Mouse (Mus musculus) 3134 (cell line): ENCODE data around the gene Rnf19b.

ENCODE experiments used
- DNase-seq: peaks from one replicate; pipeline ENCODE4 v3.0.0-alpha.2; 2011; ENCODE audit warnings: low spot score; ENCODE audit not compliant: insufficient read length; ENCODE audit errors: extremely low read depth

Rnf19b gene

DNA sequence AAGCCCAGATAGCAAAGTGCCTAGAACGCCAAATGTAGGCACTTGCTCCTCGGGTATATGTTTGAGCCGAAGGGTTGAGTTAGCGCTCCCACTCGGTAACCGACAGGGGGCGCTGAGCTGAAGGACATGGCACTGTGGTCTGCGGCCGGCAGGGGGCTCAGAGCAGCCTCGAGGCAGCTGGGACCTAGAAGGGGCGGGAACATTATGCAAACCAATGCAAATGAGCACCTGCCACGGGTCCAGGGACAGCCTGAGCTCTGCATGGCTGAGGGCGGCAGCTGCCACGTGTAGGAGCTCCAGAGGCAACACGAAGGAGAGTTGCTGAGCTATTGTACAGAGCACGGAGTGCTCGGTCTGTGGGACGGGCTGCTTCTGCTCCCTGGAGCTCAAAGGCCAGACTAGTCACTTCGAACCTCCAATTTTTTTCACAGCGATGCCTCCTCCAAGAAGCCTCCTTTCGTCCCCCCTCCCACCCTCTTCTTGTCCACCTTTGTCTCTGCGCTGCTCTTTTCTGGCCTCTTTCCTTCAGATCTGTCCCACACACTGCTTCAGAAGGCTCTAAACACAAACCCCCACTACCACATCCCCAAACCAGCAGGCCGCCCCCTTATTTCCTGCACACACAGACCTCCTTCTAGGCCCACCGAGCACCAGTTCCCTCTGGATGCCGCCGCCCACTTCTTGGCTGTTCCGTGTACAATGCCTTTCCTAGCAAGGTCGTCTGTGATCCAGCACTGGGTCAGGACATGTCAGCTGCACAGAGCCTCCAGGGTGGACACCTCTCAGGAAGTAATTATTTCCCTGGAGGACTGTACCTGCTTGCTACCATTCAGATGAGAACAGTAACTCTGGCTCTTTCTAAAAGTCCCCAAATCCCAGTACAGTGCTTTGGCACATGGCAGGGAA lies 55.3 kb downstream of the Rnf19b start:
- peak; percentile 58 for DNase-seq

- DNase-seq: no peak
These were observed 58.6 kb downstream of the Rnf19b start for GRCm38 (mm10) chr4:129116703-129117102.

DNA sequence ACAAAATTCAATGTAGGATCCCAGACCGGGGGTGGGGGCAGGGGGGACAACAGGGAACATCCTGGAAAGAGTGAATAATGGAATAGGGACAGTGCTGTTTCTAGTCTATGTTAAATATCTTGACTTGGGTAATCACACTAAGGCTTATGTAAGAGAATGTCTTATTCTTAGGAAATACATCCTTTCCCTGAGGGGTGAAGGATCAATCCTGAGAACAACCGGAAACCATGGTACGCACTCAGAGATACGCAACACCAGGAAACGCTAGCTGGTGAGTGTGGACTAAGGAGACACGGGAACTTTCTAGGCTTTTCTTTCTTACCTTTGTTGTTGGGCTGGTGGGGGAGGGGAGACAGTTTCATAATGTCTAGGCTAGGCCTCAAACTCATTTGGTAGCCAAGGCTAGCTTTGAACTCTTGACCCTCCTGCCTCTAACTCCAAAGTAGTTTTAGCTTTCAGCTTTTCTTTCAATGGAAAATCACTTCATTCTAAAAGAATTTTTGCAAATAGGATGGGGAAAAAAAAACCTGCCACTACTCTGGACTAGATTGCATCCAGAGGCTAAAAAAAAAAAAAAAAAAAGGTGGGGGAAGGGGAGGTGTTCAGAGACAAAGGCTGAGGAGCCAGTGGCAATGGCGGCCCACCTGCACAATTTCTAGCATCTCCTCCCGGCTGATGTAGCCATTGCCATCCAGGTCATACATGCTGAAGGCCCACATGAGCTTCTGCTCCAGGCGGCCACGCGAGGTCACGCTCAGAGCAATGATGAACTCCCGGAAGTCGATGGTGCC lies 59.8 kb downstream of the Rnf19b start:
- no peak for DNase-seq

DNA sequence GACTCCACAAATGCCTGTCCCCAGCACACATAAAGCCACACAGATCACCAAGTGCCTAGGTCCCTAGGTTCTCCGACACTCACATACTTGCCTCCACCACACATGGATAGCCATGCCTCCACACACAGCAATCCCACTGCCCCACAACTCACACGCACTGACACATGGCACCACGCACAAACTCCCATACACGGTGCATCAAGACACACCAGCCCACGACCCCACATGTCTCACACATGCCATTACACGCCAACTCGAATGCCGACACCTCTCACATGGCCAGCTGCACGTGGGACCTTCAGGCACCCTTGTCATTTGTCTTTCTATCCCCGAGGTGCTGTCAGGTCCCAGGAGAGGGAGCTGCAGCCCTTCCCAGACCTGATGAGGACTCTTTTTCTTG lies 61.6 kb downstream of the Rnf19b start:
- no peak for DNase-seq

DNA sequence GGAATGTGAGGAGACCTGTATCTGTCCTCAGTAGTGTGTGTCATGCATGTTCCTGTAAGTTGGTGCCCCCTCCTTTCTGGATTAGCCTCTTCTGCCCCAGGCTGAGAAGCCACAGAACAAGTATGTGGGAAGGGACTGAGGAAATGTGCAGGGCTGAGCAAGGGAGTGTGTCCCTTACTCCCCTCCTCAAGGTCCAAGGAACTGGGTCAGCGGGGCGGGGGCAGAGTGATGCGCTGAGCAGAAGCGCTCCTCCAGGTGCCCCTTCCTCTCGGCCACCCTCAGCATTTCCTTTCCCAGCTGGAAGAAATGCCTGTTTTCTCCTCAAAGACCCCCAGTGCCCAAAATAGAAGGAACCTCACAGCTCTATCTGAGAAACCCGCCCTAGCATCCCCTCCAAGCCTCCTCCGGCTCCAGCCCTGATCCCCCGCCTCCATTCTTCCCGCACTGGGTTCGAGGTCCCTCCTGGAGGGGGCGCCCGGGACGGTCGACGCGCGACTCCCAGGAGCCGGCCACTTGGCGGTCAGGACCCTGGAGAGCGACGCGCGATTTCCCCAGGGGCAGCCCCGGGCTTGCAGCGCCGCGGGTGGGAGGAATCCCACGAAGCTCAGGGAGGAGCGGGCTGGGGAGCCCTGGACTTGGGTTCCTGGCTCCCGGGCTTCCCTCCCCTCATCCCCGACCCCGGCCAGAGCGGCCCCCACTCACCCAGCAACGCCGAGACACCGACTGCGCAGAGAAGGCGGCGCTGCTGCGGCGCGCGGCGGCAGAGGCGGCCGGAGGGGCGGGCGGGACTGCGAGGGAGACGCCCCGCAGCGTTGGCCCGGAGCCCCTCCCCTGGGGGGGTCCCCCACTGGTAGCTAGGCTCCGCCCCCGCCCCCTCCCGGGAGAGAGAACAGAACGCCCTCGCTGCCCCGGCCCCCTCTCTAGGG lies 62.7 kb downstream of the Rnf19b start:
- no peak for DNase-seq

GRCm38 (mm10) chr4:129121569-129122086 lies 63.6 kb downstream of the Rnf19b start, which contains the start of gene Hpca:
Hpca (minus strand) TSS chr4:129122036.
- DNase-seq: no peak

GRCm38 (mm10) chr4:129122107-129122506 lies 64.0 kb downstream of the Rnf19b start:
- no peak for DNase-seq

DNA sequence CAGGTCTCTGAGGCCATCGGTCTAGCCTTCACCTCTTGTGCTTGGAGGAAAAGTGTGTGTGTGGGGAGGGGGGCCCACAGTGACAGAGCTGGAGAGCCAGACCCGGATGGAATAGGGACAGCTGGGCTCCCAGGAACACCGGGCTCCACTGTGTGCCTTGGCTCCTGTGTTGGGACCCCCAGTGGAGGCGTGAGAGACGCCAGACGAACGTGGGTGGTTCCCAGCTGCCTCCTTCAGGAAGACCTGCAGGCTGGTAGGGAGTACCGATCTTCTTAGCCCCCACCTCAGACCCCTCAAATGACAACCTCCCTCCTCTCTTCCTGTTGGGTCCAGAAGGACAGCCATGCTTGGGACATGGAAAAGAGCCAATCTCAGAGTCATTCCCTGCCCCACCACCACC lies 64.6 kb downstream of the Rnf19b start:
- no peak for DNase-seq

- no peak for DNase-seq
These were observed 66.6 kb downstream of the Rnf19b start for GRCm38 (mm10) chr4:129124652-129125146.

DNA sequence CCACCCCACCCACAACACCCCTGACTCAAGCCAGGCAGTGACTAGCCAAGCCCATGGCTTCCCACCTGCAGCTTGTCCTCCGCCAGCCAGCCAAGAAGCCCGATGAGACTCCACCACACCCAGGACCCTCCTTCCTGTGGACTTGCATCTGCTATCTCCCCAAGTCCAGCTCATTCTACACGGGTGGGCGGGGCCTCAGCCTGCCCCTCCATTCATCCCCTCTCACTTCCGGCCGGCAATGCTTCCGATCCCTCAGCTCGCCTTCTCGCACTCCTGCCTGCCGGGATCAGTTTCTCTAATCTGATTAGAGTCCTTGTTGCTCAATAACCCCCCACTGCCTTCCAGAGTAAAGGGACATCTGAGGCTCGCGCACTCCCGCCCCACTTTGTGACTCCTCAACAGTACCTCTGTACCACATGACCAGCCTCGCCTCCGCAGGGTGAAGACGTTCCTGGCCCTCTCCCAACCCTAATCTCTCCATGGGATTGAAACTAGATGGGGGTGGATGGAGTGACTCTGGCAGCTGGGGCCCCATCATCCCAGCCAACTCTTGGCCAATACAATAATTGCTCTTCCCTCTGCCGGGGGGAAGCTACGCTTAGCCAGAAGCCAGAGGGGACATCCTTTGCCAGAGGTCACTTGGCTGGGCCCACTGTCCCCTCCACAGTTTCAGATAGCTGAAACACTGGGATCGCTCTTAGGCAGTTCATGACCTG lies 67.8 kb downstream of the Rnf19b start:
- DNase-seq: no peak

DNA sequence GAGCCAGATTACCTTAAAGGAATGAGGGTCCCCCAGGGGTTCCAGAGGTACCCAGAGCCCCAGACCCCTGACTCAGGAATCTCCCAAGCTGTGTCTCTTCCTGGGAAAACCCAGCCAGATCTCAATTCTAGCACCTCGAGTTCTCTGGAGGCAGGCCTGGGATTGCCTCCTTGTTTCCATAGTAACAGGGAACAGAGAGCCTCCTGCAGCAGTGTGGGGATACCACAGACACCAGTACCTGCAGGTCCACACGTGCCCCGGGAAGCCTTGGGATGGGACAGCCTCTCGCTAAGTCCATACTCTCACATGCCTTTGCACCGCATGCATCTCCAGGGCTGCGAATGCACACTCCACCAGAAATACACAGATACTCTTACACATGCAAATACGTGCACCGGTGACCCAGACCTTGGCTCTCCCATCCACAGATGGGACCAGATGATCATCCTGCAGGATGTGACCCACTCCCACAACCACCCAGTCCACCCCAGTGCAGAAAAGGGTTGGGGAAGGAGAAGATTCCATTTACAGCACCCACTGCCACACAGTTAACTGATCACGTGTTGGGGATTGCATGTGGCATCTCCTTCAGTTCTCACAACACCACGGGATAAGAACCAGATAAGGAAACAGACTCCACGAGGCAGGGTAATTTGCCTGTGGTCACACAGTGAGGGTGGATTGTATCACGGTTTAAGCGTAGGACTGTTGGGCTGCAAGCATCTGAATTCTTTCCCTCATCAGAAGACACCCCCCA lies 70.7 kb downstream of the Rnf19b start:
- DNase-seq: no peak

GRCm38 (mm10) chr4:129129387-129129786 lies 71.3 kb downstream of the Rnf19b start:
- DNase-seq: no peak

DNA sequence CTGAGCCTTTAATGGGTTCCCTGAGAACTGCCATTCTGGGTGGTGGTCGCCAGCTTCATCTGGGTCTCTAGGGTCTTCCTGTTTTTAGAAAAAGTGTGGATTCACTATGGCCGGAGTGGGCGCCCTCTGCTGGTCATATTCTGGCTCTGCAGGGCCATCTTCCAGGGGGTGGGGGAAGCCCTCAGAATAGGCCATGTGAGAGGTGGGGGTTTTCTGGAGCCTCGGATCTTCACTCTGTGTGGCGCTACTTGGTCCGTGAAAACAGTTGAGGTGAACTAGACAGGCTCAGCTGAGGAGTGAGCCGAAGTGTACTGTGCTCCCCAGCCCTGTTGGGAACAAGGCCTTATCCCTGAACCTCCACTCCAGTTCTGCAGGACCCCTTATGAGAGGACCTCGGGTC lies 72.1 kb downstream of the Rnf19b start:
- no peak for DNase-seq

- no peak for DNase-seq
These were observed 72.8 kb downstream of the Rnf19b start for GRCm38 (mm10) chr4:129130755-129131303.

- DNase-seq: no peak
These were observed 76.9 kb downstream of the Rnf19b start for GRCm38 (mm10) chr4:129134799-129135585.
